Mouse (Mus musculus) spleen, adult 12 weeks (tissue): ENCODE data around the gene Tram2.

Source experiments
- DNase-seq: peaks from one replicate; pipeline ENCODE4 v3.0.0; 2022; ENCODE audit warnings: low spot score

Gene Tram2

DNA sequence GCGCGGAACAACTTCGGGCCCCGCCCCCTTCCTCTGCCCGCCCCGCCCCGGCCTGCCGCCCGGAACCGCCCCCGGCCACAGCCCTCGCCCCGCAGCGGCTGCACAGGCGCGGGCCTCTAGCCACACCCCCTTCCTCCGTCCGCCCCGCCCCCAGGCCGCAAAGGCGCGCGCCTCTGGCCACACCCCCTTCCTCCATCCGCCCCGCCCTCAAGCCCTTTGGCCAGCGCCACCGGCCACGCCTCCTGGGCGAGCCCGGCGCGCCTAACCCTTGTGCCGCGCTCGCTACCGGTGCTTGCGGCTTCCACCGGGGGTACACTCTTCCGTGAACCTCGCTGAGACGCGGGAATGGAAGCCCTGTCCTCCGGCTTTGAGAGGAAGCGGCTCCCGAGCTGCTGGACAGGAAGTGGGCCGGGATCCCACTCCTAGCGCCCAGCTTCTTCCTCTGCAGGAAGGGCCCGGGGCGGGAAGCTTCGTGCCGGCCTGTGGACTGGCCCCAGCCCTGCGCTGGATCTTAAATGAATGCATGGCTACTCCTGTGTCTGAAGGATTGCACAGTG, at the start of gene Tram2:
TSS of gene Tram2 (minus strand) at position 13 of the 557 bp plus-strand sequence.
- DNase-seq: peak; percentile 81

DNA sequence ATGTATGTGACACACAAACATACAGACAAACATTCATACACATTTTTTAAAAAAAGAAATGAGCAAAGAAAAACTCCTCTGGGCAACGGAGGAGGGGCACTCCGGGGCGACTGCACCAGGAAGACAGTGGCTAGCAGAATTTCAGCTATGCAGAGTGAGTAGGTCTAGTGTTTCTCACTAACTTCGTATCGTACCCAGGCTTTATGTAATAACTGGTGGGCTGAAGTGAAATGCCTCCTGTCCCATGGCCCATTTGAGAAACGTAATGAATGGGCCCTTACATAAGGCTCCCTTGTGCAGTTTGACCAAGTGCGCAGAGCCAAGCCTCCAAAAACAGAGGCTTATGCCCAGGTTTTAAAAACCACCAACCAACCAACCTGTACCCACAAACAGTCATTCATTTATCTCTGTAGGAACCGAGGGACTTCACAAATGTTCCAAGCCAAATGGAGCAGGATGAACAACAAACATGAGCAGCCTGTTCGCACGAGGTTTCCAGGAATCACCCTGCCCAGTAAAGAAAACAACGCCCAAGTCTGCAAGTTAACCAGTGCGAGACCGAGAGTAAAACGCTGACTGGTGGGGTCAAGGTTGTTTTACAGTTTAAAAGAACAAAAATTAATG, 45.8 kb upstream of the Tram2 start:
- DNase-seq: no peak

DNA sequence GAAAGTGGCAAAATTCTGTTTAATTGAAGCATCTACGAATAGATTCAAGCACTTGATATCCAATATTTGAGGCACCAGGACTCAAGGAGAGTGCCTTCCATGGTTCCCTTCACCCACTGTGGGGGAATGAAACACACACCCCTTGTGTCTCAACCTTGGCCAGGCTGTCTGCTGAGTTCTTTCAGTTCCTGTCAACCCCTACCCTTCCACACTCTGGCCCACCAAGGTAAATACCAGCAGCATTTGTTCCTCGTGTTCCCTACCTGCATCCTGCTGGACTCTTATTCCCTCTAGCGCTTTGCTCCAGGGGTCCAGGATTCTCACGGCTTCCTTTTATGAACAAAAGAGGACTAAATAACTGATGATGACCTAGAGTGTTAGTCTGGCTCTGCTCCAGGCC, 24.8 kb upstream of the Tram2 start:
- DNase-seq: no peak

DNA sequence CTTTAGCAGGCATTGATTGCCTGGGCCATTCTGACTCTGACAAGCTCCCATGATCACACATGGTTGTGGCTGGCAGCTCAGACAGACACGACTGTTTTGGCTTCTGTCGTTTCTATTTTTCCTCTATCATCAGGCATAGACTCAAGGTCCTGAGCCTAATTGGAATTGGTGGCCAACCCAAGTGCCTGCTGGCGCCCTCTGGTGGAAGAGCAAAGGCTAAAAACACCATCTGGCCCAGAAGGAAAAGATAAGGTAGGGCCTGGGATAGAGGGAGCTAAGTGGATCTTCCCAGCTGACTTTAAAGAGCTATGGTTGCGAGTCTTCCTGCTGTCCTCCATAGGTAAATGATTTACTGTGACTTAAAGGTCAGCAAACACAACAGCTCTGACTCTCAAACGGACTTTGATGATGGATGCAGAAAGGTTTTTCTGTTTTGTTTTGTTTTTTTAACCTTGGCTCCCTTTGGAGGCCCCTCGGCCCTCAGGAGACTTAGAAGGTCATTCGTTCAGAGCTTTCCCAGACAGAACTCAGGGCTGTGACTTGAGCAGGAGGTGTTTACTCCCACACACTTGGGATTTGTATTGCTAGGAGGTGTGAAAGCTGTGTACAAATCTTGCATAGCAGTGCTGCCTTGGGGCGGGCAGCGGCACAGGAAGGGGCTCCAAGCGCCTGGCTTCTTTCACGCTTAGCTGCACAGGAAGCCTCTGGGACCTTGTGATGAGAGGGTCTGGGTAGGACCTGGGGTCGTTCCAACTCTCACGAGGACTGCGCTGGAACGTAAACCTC, 22.4 kb upstream of the Tram2 start:
- peak; percentile 12 for DNase-seq

DNA sequence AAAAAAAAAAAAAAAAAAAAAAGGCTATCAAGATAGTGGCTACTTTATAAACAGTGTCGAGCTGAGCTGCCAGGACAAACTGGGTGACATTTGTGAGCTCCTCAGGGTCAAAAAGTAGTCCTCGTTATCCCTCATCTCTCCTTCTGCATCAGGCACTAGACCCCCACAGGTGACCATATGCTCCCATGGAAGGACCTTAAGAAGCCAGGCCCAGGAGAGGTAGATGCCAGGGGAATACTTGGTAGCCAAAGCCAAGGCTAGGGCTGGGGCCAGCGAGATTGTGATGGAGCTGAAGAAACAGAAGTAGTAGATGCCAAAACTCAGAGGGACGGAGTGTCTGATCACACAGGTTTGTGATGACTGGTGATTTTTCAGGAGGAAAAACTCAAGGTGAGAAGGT, 21.7 kb upstream of the Tram2 start:
- DNase-seq: no peak

DNA sequence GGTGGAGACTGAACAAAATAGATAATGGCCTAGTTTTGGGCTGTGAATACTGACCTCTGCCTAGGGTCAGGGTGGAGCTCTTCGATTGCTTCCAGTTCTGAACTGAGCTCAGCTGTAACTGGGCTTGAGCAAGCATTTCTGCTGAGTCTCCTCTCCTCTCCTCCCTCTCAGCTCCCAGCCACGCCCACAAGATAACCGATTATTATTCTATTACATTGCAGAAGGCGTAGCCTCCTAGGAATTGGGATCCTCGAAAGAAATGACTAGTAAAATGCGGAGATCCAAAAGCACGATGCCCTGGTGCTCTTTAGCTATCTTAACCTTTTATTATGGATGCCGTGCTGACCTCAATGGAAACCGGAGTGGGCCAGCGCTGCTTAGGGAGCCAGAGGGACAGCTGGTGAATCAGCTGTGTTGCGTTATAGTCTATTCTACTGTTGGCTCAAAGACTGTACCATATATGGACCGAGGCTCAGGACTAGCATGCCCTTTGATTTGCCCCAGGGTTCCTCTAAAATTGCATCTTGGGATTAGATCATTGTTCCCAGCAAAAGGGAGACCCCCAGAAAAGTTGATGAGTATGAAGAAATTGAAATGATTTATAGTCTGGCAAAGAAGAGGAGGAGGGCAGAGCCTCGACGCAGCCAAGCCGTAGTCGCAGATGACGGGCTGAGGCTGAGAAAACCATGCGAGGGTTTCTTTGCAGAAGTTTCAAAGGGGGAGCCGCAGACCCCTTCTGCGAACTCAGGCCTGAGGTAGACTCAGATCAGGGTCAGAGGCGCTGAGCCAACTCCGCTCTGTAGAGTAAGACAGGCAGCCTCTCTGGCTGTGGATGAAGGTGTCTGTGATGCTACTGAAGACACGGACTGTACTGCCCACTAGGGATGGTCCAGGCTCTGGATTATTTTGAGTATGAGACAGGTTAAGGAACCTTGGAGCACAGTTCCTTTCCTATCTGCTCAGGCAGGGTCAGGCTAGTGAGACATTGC, 18.3 kb upstream of the Tram2 start:
- DNase-seq: no peak

DNA sequence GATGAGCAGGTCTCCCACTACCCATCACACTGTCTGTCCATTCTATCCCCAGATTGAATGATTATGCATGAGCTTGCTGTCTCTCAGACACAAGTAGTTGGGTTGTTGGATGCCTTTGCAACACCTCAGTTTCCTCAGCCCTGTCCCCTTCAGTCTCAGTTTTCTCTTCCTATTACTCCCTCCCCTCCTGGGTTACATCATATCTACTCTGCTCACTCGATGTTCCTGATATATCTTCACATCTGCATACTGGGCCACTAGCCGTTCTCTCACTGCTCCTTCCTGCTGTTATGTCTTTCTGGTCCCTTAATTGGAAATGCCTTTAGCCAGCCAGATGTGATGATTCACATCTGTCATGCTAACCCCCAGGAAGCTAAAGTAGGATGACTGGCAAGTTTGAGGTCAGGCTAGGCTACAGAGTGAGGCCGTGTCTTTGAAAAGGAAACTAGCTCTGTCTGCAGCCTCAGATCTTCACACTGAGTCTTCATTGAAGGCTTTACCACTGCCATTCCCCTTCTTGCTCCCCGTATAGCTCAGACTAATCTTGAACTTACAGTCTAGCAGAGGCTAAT, 15.7 kb upstream of the Tram2 start:
- DNase-seq: no peak

DNA sequence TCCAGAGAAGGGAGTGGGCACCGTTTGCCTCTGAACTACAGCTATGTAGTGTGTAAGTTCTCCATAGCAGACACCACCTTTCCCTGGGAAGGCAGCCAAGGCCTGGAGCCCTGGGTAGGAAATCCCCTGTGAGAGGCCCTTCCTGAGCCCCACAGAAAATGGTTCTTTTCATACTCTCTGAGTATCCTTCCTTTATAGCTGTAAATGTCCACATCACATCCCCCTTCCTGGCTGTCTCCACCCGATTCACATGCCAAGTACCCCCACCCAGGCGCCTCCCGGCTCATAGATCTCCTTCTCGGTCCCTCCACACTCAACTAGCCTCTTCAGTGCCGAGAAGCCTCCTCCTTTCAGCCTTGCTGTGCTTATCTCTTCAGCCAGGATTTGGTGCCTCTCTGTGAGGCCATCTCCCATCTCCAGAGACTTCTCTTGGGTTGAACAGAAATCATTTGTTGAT, 10.7 kb upstream of the Tram2 start:
- no peak for DNase-seq

DNA sequence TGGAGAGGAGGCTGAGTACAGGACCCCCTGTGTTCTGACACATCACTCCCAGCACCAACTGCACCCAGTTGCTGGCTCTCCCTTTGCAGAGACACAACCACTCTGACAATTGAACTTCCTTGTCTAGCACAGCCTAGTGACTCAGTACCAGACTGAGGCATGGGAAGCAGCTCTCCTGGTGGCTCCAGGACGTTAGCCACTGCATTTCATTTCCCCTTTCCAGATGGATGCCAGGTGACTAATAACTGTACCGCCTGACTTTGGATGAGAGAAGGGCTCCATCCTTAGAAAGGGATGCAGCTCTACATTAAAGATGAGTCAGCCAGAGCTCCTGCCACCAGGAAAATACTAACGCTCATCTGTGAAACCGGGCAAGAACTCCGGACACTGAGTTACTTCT, 7.3 kb upstream of the Tram2 start:
- DNase-seq: no peak

DNA sequence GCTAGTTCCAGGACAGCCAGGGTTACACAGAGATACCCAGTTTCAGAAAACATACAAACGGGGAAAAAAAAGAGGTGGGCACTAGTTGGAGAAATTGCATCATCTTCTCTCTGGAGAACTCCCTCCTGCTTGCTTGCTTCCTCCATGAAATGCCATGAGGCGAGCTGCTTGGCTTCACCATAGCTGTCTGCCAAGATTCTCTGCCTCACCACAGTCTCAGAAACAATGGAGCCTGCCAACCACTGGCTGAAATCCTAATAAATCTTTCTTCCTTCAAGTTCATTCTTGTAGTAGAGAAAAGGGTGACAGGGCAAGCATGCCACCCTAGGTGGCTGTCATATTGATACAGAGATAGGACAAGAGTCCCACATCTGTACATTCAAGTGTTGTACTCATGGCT, 5.6 kb upstream of the Tram2 start:
- no peak for DNase-seq

DNA sequence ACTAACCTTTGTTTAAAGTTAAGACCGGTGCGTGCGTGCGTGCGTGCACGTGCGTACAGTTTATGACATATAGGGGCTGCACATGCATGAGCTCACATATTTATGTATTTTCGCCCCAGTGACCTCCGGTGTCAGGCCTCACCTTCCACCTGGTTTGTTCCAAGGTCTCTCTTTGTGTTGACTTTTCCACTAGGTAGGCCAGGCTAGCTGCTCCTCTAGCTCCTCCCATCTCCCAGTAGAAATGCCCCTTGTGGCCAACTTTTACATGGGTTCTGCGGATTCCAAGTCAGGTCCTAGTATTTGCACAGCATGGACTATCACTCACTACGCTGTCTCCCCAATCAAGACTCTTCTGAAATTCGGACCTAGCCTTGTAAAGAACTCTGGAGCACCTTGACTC, 1.3 kb upstream of the Tram2 start:
- DNase-seq: no peak

DNA sequence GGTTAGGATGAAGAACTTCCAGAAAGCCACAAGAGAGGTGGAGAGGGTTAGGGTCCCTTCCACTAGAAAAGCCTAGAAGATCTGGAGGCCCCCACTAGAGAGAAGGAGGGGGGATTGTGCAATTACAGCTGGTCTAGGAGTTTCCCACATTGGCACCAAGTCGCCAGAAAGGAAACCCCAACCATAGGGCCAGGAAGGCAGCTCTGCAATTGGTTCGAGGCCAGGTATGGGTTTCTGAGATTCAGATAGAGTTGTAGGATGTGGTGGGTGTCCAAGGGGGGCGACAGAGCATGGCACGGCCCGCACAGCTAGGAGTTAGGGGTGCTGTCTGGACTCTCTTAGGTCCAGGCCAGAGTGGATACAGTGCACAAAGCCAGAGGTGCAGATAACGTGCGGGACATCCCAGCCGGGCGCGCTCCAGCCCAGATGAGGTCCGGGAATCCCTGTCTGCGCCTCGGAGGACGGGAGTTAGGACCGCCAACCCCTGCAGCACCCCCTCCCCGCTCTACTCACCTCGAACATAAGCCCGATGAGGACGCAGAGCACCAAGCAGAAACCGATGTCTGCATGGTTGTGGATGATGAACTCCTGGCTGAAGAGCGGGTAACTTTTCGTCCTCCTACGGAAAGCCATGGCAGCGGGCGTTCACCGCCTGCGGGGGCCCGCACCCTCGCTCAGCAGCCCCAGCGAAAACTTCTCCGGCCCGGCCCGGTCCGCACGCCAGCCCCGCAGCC, 381 bp downstream of the Tram2 start:
- no peak for DNase-seq

DNA sequence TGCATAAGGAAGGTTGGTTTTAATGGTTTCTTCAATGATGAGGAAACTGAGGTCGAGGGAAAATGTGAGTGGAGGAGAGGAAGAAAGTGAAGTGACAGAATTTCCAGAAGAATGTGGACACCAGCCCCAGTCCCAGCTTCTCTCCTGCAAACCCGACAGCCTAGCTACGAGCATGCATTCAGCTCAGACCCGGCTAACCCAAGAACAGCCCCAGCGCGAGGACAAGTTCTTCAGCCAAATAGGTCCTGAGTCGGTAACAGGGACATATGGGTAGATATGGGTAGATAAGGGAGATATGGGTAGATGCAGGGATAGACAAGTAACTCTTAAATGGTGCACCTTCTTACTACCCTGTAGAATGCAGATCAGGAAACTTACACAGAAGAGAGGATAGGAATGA, 1.4 kb downstream of the Tram2 start:
- DNase-seq: no peak

DNA sequence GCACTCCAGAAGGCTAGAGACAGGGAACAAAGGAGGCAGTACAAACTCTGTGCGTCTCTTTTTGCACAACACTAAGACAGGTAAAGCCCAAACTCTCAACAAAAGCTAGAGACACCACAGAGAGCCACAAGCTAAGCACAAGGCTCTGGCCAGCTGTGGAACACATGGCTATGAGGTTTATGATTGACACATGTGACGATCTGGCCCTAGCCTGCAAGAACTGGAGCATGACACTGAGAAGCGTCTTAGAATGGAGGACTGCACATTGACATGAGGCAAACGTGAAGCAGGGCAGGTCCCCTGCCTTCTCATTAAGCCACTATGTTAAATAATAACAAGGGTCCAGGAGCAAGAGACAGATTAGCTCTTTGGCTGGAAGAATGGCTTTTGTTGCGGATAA, 1.8 kb downstream of the Tram2 start:
- DNase-seq: no peak

DNA sequence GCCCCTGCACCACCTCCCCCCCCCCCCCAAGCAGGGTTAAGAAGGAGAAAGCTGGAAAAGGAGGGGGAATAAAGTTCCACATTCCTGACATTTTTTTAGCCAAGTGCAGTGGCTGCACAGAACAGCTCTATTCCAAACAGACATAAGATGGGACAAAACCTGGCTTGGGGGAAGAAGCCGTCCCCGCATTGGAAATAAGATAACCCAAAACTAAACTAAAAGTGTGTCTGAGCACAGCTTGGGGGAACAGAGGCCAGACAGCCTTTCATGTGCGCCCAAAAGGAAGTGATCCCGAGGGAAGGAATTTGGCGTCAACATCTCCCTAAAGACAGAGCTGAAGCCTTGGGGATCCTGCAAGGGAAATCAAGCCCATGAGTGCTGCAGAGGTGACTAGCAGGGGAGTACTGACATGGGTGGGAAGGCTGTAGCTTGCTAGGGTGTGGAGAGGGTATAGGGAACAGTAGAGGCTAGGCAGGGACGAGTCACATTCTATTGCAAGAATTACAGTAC, 3.0 kb downstream of the Tram2 start:
- no peak for DNase-seq

DNA sequence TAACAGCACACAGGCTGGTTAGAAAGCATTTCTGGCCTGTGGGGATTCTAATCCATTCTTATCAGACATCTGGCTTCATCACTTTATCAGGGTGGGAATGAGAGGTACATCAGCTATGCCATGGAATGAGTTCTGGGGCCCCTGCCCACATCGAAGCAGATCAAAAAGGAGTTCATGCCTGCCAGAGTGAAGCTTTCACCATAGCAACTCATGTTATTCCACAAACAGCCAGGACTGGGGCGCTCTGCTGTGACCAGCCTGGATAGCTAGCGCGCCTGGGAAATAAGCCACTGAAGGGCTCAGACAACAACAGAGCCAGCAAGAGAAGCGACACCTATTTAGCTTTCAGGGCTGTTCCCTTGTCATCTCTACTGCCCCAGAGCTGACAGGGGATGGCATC, 4.8 kb downstream of the Tram2 start:
- no peak for DNase-seq

DNA sequence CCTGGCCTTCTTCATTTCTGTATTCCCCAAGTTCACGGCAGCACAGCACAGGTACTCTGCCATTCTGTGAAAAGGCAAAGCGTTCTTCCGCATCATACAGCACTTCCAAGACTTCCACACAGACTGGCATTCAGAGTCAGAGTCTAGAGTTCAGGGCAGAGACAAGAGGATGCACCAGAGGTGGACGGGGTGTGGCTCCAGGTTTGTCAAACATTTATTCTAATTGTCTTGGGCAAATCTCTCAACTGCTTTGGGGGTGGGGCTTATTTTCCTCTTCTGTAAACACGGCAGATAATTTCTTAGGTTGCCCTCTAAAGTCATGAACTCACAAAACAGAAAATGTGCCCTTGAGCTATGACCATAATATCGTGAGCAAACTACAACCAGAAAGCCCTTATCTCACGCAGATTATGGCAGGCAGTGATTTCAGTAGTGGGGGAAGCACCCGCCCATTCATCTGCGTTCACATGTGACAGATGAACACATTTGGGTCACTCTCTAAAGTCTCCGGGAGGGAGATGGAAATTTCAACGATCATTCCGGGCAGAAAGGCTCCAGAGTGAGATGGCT, 6.1 kb downstream of the Tram2 start:
- no peak for DNase-seq

DNA sequence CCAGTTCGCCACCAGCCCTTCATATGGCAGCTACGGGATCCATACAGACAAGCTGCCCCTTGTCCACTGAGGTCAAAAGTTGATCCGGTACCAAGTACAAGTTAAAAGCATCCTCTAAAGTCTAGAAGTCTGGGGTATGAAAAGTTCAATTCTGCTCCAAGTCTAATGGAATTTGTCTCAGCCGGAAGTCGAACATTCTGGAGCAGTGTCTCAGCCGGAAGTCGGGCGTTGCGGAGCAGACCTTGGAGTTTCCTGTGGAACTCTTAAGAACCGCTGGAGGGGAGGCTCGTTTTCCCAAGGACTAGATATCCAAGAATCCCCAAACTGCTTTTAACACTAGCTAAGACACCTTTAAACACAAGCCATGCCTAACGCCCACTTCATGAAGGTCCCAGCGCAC, 8.4 kb downstream of the Tram2 start:
- no peak for DNase-seq

DNA sequence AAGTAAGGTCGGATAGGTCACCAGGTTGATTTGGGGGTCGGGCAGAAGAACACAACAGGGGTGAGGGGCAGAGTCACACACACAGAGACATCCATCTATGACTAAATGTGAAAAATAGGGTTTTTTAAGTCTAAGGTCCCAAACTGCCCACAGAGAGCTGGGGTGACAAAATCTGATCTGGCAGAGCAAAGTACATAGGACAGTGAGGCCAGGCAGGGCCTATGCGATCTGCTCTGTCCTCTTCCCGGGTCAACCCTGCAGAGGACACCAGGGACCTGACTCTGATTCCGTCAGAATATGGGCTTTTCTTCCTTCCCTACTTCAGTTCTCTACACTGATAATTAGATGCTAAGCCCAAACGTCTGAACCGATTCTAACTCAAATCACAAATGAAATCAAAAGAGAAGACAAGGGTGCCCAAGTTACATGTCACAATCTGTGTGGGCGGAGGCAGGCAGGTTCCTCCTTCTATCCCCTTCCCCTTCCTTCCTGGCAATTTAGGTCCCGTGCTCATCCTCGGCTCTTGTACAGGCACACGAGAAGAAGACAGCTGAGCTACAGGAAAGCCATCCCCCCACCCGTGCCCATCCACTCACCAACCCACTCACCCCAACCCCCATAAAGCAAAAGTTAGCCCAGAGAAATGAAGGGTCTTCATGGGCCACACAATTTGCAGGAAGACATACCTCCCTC, 9.1 kb downstream of the Tram2 start:
- DNase-seq: no peak

DNA sequence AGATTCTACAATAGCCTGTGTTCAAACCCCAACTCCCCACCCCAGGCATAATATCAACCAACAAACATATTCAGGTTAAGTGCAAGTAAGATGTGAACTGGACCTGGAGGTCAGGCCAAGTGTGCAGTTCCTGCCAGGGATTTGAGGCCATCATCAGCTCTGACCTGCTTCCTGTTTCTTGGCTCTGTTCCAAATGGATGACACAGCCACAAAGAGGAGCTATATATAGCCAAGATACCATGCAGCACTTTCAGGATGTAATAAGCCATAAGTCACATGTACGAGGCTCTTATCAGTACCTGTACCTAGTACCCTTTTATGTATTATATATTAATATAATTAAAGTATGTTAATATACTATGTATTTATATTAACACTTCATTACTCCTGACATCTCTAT, 10.5 kb downstream of the Tram2 start:
- DNase-seq: no peak
